Mouse (Mus musculus): ENCODE results near the gene Usp50. TPM values are rescaled to one million over a fixed set of nuclear protein-coding genes. Genes with fewer than 3 reads are reported as not detected.

Usp50 gene
- polyA plus RNA-seq, 1 experiment from 2014 or later: 2.9 TPM

- Histone ChIP-seq H3K9ac (no peak overlapping the region), H3K36me3 (no peaks in the 10 kb centered on the region), H3K27ac (no peak overlapping the region), H3K4me2 (no peak overlapping the region), H3K27me3 (replicated peaks) (no peaks in the 10 kb centered on the region), H3K4me3 (replicated peaks) (no peak overlapping the region), H3K9me3 (no peaks in the 10 kb centered on the region), H3K4me1 (peaks cover 6% of the 10 kb centered on the region; the same call in 1 of the 2 replicates)
- 87% methylated on average over 1 of the region's 1 CpGs for WGBS
- ATAC-seq (ENCODE audit: insufficient read depth, low FRiP score, low read depth): no peak
Measured at GRCm38 (mm10) chr2:126677366-126677765, 105.9 kb downstream of the Usp50 start.

GRCm38 (mm10) chr2:126676122-126676515 is 107.2 kb downstream of the Usp50 start, which contains the start of gene Gabpb1:
Gene Gabpb1 (minus strand): TSS chr2:126676337.
- Histone ChIP-seq H3K4me2 (peak within 1 kb of the TSS; percentile 61), H3K4me3 (replicated peaks) (peak within 1 kb of the TSS; percentile 93), H3K9me3 (no peaks in the 10 kb centered on the region), H3K36me3 (no peaks in the 10 kb centered on the region), H3K27ac (peak within 1 kb of the TSS; percentile 100), H3K9ac (peak within 1 kb of the TSS; percentile 95), H3K4me1 (peaks cover 9% of the 10 kb centered on the region; the same call in 1 of the 2 replicates), H3K27me3 (replicated peaks) (no peaks in the 10 kb centered on the region)
- WGBS: 21% methylated on average over 12 of the region's 12 CpGs
- no peak for ATAC-seq (ENCODE audit: insufficient read depth, low FRiP score, low read depth)

GRCm38 (mm10) chr2:126675169-126676121 is 107.8 kb downstream of the Usp50 start:
- Histone ChIP-seq H3K27me3 (replicated peaks) (no peaks in the 10 kb centered on the region), H3K4me1 (peaks cover 9% of the 10 kb centered on the region; the same call in 1 of the 2 replicates), H3K9ac (peak overlapping the region; percentile 95), H3K4me2 (peak overlapping the region; percentile 61), H3K4me3 (replicated peaks) (peak overlapping the region; percentile 93), H3K9me3 (no peaks in the 10 kb centered on the region), H3K36me3 (no peaks in the 10 kb centered on the region), H3K27ac (peak overlapping the region; percentile 100)
- WGBS: under 1% methylated on average over 99 of the region's 99 CpGs
- peak; percentile 90 for ATAC-seq (ENCODE audit: insufficient read depth, low FRiP score, low read depth)

- Histone ChIP-seq H3K9me3 (no peaks in the 10 kb centered on the region), H3K27me3 (replicated peaks) (no peaks in the 10 kb centered on the region), H3K27ac (peak overlapping the region; percentile 100), H3K9ac (peak overlapping the region; percentile 95), H3K36me3 (no peaks in the 10 kb centered on the region), H3K4me1 (peaks cover 9% of the 10 kb centered on the region; the same call in 1 of the 2 replicates), H3K4me3 (replicated peaks) (peak overlapping the region; percentile 93), H3K4me2 (peak overlapping the region; percentile 61)
- WGBS: under 1% methylated on average over 64 of the region's 77 CpGs
- peak; percentile 56 for ATAC-seq (ENCODE audit: insufficient read depth, low FRiP score, low read depth)
Measured at GRCm38 (mm10) chr2:126674441-126675168, 108.7 kb downstream of the Usp50 start.

GRCm38 (mm10) chr2:126673317-126674242 is 109.7 kb downstream of the Usp50 start:
- peak overlapping the region; percentile 95; the same call in 1 of the 2 replicates for H3K9ac ChIP-seq
- peaks cover 9% of the 10 kb centered on the region; the same call in 1 of the 2 replicates for H3K4me1 ChIP-seq
- 57% methylated on average over 13 of the region's 13 CpGs for WGBS
- peak overlapping the region; percentile 61 for H3K4me2 ChIP-seq
- H3K27ac ChIP-seq: no peak overlapping the region
- peak overlapping the region; percentile 93 for H3K4me3 ChIP-seq (replicated peaks)
- no peaks in the 10 kb centered on the region for H3K27me3 ChIP-seq (replicated peaks)
- ATAC-seq (ENCODE audit: insufficient read depth, low FRiP score, low read depth): no peak
- H3K9me3 ChIP-seq: no peaks in the 10 kb centered on the region
- H3K36me3 ChIP-seq: no peaks in the 10 kb centered on the region

GRCm38 (mm10) chr2:126668621-126669252 is 114.5 kb downstream of the Usp50 start:
- no peaks in the 10 kb centered on the region for H3K27me3 ChIP-seq (replicated peaks)
- H3K9ac ChIP-seq: no peak overlapping the region
- no peaks in the 10 kb centered on the region for H3K36me3 ChIP-seq
- H3K4me1 ChIP-seq: peaks cover 9% of the 10 kb centered on the region; the same call in 1 of the 2 replicates
- no peak overlapping the region for H3K27ac ChIP-seq
- no peak for ATAC-seq (ENCODE audit: insufficient read depth, low FRiP score, low read depth)
- WGBS: 81% methylated on average over 5 of the region's 5 CpGs
- H3K9me3 ChIP-seq: no peaks in the 10 kb centered on the region
- H3K4me3 ChIP-seq (replicated peaks): no peak overlapping the region
- H3K4me2 ChIP-seq: no peak overlapping the region

- 78% methylated on average over 3 of the region's 3 CpGs for WGBS
- H3K4me2 ChIP-seq: no peak overlapping the region
- no peaks in the 10 kb centered on the region for H3K27me3 ChIP-seq (replicated peaks)
- no peak overlapping the region for H3K9ac ChIP-seq
- no peak overlapping the region for H3K27ac ChIP-seq
- H3K4me1 ChIP-seq: no peaks in the 10 kb centered on the region
- H3K9me3 ChIP-seq: no peaks in the 10 kb centered on the region
- no peak overlapping the region for H3K4me3 ChIP-seq (replicated peaks)
- no peaks in the 10 kb centered on the region for H3K36me3 ChIP-seq
- no peak for ATAC-seq (ENCODE audit: insufficient read depth, low FRiP score, low read depth)
Measured at GRCm38 (mm10) chr2:126665984-126666383, 117.3 kb downstream of the Usp50 start.

- ATAC-seq (ENCODE audit: insufficient read depth, low FRiP score, low read depth): no peak
- Histone ChIP-seq H3K27me3 (replicated peaks) (no peaks in the 10 kb centered on the region), H3K27ac (no peak overlapping the region), H3K9me3 (no peaks in the 10 kb centered on the region), H3K9ac (no peak overlapping the region), H3K36me3 (no peaks in the 10 kb centered on the region), H3K4me1 (no peaks in the 10 kb centered on the region), H3K4me2 (no peak overlapping the region), H3K4me3 (replicated peaks) (no peak overlapping the region)
- 54% methylated on average over 4 of the region's 4 CpGs for WGBS
Measured at GRCm38 (mm10) chr2:126663481-126663880, 119.8 kb downstream of the Usp50 start.
